Mouse (Mus musculus): Measurements from ENCODE around the gene Slc24a4.

- TF ChIP-seq CTCF (IDR thresholded peaks at IDR 0.05; ENCODE audit: low read depth, low read length) (no peak), GATA2 (IDR thresholded peaks at IDR 0.05; ENCODE audit: borderline replicate concordance, low read depth, low read length) (no peak), TAL1 (conservative IDR thresholded peaks at IDR 0.05; ENCODE audit: low read depth, low read length) (no peak), POLR2AphosphoS5 (IDR thresholded peaks at IDR 0.05; ENCODE audit: insufficient replicate concordance, low read depth, low read length) (no peak)
Measured at GRCm38 (mm10) chr12:102090535-102090934, 38.0 kb upstream of the Slc24a4 start.

Data from G1E (cell line).